Mouse (Mus musculus) mouse trophoblast stem cell (cell line): ENCODE data around the gene Olfr482.

Source experiments
- in situ Hi-C, 2 experiments: fragments of 300-500 bp; cut with MseI, MboI; formaldehyde crosslinking; loops; 2 replicates in 1 of 2; 3 replicates in 1 of 2; pipeline ENCODE4 v1.15.1; 2025

The Olfr482 gene

DNA sequence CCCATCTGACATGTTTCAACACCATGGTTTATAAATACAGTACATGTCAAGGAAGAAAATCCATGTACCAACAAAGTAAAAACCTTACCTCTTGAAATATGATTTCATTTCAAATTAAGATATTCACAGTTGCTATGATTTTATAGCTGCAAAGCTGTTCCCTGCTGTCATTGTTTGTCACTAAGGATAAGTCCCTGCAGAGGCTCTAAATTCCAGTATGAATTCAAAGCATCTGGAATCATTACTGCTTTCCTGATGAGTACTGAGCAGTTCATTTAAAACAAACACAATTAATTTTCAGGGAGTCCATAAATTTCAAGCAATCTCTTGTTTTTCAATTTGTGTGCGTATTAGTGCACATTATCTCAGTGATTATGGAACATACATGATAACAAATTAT is at the start of gene Olfr482:
Olfr482 (minus strand) TSS at position 101 of the 400 bp plus-strand sequence.
- in situ Hi-C loops = no loop called here

DNA sequence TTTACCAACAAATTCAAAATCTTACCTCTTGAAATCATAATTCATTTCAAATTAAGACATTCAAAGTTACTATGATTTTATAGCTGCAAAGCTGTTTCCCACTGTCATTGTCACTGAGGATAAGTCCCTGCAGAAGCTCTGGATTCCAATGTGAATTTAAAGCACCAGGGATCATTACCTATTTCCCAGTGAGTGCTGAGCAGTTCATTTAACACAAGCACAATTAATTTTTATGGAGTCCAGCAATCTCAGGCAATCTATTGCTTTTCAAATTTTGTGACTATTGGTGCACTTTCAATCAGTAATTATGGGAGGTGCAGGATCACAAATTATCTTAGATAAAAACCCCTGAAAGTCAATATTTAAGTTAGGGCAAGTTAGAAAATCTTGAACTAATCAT is 30.0 kb upstream of the Olfr482 start, which contains the start of gene Olfr484:
Olfr484 (minus strand) TSS at position 101 of the 400 bp plus-strand sequence.
- in situ Hi-C loops = no loop called here

DNA sequence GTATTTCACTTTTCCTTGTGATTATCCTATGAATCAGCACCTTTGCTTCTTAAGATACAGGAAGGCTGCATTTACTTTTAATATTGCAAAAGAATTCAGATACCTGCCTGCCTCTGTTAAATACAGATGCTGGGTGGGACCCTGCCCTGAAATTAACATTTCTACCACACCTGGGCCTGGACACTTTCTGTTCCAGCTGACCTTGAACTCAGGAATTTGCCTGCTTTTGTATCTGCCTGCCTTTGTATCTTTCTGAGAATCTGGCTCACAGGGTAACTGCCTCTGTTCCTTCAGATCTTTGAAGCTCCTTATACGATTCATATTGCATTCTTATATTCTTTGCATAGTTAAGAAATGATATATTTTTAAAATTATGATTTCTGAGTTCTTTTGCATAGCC is 24.0 kb upstream of the Olfr482 start:
- in situ Hi-C loops = no loop called here

DNA sequence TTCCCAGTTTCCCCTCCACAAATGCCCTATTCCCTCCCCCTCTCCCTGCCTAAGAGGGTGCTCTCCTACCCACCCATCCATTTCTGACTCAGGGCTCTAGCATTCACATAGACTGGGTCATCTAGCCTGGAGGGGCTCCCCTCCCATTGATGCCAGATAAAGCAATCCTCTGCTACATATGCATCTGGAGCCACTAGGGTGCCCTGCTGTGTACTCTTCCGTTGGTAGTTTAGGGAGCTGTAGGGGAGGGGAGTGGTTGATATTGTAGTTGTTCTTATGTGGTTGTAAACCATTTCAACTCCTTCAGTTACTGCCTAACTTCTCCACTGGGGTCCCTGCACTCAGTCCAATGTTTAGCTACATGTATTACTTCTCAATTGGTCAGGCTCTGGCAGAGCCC is 23.3 kb upstream of the Olfr482 start:
- in situ Hi-C loops = no loop called here

DNA sequence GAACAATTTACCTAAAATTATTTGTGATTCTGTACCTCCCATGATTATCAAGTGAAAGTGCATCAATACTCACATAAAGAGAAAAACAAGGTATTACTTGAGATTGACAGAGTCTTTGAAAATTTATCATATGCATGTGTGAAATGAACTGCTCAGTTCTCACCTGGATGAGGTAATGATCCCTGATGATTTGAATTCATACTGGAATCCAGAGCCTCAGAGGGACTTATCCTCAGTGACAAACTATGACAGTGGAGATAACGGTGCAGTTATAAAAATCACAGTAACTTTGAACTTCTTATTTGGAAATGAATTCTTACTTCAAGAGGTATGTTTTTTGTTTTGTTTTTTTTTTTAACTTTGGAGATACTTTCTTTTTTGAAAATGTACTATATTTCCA is 3.2 kb upstream of the Olfr482 start, which contains the start of gene Olfr483:
Olfr483 (plus strand) TSS at position 301 of the 400 bp plus-strand sequence.
- in situ Hi-C loops = no loop called here

DNA sequence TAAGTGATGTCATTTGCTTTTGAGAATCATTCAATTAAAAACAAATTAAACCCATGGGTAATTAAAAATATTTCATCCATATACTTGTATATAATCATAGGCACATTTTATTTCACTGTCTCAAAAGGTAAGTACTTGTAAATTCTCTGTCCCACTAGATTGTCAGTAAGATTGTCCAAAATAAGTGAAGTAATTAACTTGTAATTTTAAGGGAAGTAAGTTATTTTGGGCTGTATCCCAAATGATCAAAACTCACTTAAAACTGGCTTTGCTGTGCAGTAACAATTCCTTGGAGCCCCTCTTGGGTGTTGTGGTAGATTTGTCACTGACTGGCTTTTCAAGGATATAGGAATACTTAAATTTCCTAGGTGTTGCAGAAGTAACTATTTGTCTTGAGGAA is 17.8 kb downstream of the Olfr482 start, which contains the start of gene Olfr481:
Olfr481 (plus strand) TSS at position 301 of the 400 bp plus-strand sequence.
- in situ Hi-C loops = no loop called here

DNA sequence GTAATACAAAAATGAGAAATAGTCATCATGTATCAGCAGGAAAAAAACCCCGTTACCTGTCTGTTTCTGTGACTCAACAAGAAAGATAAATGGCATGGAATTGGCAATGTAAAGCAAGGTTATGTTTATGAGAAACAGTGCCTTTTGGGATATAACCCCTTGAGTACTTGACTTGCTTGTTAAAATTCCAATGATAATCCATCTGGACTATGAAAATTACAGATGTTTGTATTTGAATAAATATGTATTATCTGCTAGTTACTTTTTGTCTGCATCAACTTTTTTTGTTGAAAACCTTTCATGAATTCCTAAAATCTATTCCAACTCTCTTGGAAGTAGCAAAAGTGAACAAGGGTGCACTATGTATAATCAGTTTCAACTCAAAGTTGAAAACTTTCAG is 30.1 kb downstream of the Olfr482 start, which contains the start of gene Olfr480:
Olfr480 (minus strand) TSS at position 101 of the 400 bp plus-strand sequence.
- in situ Hi-C loops = no loop called here

DNA sequence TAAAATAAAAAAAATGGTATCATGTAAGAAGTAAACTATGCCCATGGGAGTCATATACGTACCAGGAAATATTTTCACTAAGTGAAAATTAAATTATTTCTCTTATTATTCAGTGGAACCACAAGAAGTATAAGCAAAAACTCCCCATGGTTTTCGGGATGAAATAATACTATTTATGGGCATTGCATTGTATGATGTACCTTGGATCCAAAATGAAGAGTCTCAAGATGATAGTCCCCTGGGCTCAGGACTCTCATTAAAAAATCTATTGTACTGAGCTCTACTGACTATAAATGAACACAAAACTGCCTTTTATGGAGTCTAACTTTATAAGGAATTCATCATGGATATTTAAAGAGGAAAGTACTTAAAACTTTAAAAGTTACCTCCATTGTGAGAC is 47.0 kb downstream of the Olfr482 start, which contains the start of gene Olfr479:
Olfr479 (plus strand) TSS at position 301 of the 400 bp plus-strand sequence.
- in situ Hi-C loops = no loop called here
